In the genomic region with DNA sequence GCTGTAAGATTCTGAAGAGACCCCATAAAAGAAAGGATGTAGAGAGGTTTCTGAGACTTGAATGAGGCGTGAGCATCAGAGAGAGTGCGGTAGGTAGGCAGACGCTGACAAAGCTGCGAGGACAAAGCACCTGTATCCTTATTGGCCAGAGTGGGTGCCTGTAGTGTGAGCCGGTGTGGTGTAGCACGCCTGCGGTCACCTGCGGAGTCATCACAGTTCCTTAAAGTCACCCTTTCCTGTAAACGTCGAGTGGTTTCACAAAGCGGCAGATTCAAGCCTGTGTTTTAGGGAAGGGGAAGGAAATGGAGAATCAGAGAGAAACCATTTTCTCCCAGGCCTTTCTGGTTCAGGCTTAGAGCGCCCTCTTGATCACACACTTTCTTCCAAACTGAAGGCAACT, we compare ENCODE assay signal across 9 mouse cellular contexts. TPM values are rescaled to one million over a fixed set of nuclear protein-coding genes. Genes with fewer than 3 reads are reported as not detected.
DNase-seq lines count a peak whose midpoint lies in the region; ATAC-seq lines count a peak whose summit lies in the region.
"Had no signal": no experiment of that assay in that cellular context is flagged by ENCODE, and none has a peak within 500 bp of the region (broad histone marks: within the 10 kb centered on the region; RNA-seq: fewer than 3 reads in every experiment).

No protein-coding gene starts in this region.

- WGBS in midbrain, embryonic 16.5 days, result 51% methylated on average over 12 of the region's 12 CpGs
- WGBS in midbrain, embryonic 14.5 days, result 49% methylated on average over 12 of the region's 12 CpGs
- 42% methylated on average over 12 of the region's 12 CpGs for WGBS in limb, embryonic 13.5 days

- no peaks in the 10 kb centered on the region for H3K36me3 ChIP-seq in midbrain, embryonic 16.5 days (ENCODE audit: control insufficient read depth, insufficient read depth, low read length)
- H3K36me3 ChIP-seq in midbrain, embryonic 14.5 days (ENCODE audit: control insufficient read depth, insufficient read depth, low read length), result no peaks in the 10 kb centered on the region
- H3K36me3 ChIP-seq in limb, embryonic 13.5 days, result no peaks in the 10 kb centered on the region
- H3K36me3 ChIP-seq: liver, embryonic 12.5 days had no signal

- no peak overlapping the region for H3K4me3 ChIP-seq in midbrain, embryonic 16.5 days (ENCODE audit: low read depth, low read length)
- H3K4me3 ChIP-seq in midbrain, embryonic 14.5 days (replicated peaks; ENCODE audit: low read depth, low read length), result no peak overlapping the region
- H3K4me3 ChIP-seq in limb, embryonic 13.5 days, result no peak overlapping the region
- H3K4me3 ChIP-seq: liver, embryonic 12.5 days had no signal

- no peaks in the 10 kb centered on the region for H3K9me3 ChIP-seq in midbrain, embryonic 16.5 days (replicated peaks; ENCODE audit: control insufficient read depth, low read length, poor library complexity, severe bottlenecking)
- H3K9me3 ChIP-seq in midbrain, embryonic 14.5 days (ENCODE audit: control insufficient read depth, low read length), result no peaks in the 10 kb centered on the region
- H3K9me3 ChIP-seq in limb, embryonic 13.5 days, result no peaks in the 10 kb centered on the region
- H3K9me3 ChIP-seq: liver, embryonic 12.5 days had no signal

- no peak overlapping the region for H3K27ac ChIP-seq in midbrain, embryonic 16.5 days (ENCODE audit: low read length)
- H3K27ac ChIP-seq in midbrain, embryonic 14.5 days (replicated peaks; ENCODE audit: low read depth, low read length), result no peak overlapping the region
- H3K27ac ChIP-seq in limb, embryonic 13.5 days, result no peak overlapping the region
- H3K27ac ChIP-seq: liver, embryonic 12.5 days had no signal

- peak overlapping the region; percentile 12; the same call in 1 of the 2 replicates for H3K4me2 ChIP-seq in midbrain, embryonic 16.5 days (ENCODE audit: low read length)
- no peak overlapping the region for H3K4me2 ChIP-seq in midbrain, embryonic 14.5 days (ENCODE audit: low read length)
- peak overlapping the region; percentile 7 for H3K4me2 ChIP-seq in limb, embryonic 13.5 days (replicated peaks)
- H3K4me2 ChIP-seq: liver, embryonic 12.5 days had no signal

- H3K9ac ChIP-seq in midbrain, embryonic 16.5 days (ENCODE audit: low read depth, low read length), result no peak overlapping the region
- H3K9ac ChIP-seq in midbrain, embryonic 14.5 days (replicated peaks; ENCODE audit: low read length), result no peak overlapping the region
- no peak overlapping the region for H3K9ac ChIP-seq in limb, embryonic 13.5 days
- H3K9ac ChIP-seq: liver, embryonic 12.5 days had no signal

- H3K4me1 ChIP-seq in midbrain, embryonic 16.5 days (ENCODE audit: control insufficient read depth, insufficient read depth, low read length), result peaks cover 2% of the 10 kb centered on the region; the same call in 1 of the 2 replicates
- H3K4me1 ChIP-seq in midbrain, embryonic 14.5 days (ENCODE audit: control insufficient read depth, insufficient read depth, low read length), result no peaks in the 10 kb centered on the region
- H3K4me1 ChIP-seq in limb, embryonic 13.5 days, result no peaks in the 10 kb centered on the region
- H3K4me1 ChIP-seq: liver, embryonic 12.5 days had no signal

- peaks cover 4% of the 10 kb centered on the region; the same call in 1 of the 2 replicates for H3K27me3 ChIP-seq in midbrain, embryonic 16.5 days (ENCODE audit: control insufficient read depth, insufficient read depth, low read depth, low read length)
- no peaks in the 10 kb centered on the region for H3K27me3 ChIP-seq in midbrain, embryonic 14.5 days (ENCODE audit: control insufficient read depth, insufficient read depth, low read length)
- no peaks in the 10 kb centered on the region for H3K27me3 ChIP-seq in limb, embryonic 13.5 days
- H3K27me3 ChIP-seq: liver, embryonic 12.5 days had no signal

- DNase-seq in frontal cortex, postnatal 25 days (ENCODE audit: low spot score in 2 of 2), result no peak
- no peak for DNase-seq in midbrain, embryonic 14.5 days
- peak; percentile 18 to 31 for DNase-seq in thymus, postnatal 36 days
- DNase-seq in cerebellum, postnatal 14 days, result no peak
- DNase-seq in frontal cortex, postnatal 14 days (ENCODE audit: low spot score in 2 of 2), result no peak

- peak; percentile 69 for ATAC-seq in frontal cortex, adult (ENCODE audit: low TSS enrichment)
- ATAC-seq in midbrain, embryonic 16.5 days, result no peak
- no peak for ATAC-seq in midbrain, embryonic 14.5 days (ENCODE audit: low FRiP score, low TSS enrichment)
- ATAC-seq in limb, embryonic 13.5 days (ENCODE audit: low FRiP score, low read depth), result no peak
- ATAC-seq: liver, embryonic 12.5 days had no signal

RNA-seq across cellular contexts. Expression of a gene that starts 13.9 kb away (rescaled TPM):
- 0.21 and 0.25 TPM in 2 replicates for polyA plus RNA-seq in midbrain, embryonic 16.5 days (2015; fragmentation: Nextera tagmentation; extraction: Ambion mirVana)
- polyA plus RNA-seq in midbrain, embryonic 14.5 days (2014; fragmentation: Nextera tagmentation; extraction: Ambion mirVana), result 0.29 and 0.40 TPM in 2 replicates
- 0.05 and 0.10 TPM in 2 replicates for polyA plus RNA-seq in limb, embryonic 13.5 days (2015; fragmentation: Nextera tagmentation; extraction: Ambion mirVana)

Comparison
In these comparisons a context has a peak if more than half of its experiments do, and no peak if none do; other contexts are left out.
1. DNase-seq: peak in thymus, postnatal 36 days (2 of 2); none in frontal cortex, postnatal 25 days (0 of 2), midbrain, embryonic 14.5 days (single experiment), cerebellum, postnatal 14 days (0 of 2) and frontal cortex, postnatal 14 days (0 of 2).